Mouse (Mus musculus) thymus, postnatal 4 days (tissue): ENCODE results near the gene Vmn1r88.

Experiments used
- DNase-seq: peaks from one replicate; pipeline ENCODE4 v3.0.0; 2021

Vmn1r88 gene

DNA sequence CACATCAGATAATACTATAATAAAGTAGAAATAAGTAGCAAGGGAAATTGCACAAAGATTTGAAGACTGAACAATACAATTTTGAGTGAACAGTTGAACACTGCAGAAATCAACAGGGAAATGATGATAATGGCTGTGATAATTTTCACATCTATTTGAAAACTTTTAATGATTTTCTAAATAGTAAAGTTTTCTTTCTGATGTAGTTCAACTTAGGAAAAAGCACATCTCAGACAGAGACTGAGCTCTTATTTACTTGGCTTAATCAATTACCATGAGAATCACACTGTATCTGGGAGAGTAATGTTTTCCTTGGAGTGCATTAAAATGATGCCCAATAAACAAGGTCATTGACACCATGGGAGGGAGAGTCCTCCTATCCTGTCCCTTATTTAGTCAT is at the start of gene Vmn1r88:
Vmn1r88 (plus strand) TSS at position 301 of the 400 bp plus-strand sequence.
- DNase-seq = no peak

DNA sequence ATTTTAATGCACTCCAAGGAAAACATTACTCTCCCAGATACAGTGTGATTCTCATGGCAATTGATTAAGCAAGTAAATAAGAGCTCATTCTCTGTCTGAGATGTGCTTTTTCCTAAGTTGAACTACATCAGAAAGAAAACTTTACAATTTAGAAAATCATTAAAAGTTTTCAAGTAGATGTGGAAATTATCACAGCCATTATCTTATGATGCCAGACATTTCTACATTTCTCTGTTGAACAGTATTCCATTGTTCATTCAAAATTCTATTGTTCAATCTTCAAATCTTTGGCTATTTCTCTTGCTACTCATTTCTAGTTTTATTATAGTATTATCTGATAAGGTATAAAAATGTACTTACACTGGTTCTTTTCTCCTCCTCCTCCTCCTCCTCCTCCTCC is 39.6 kb upstream of the Vmn1r88 start, which contains the start of gene Vmn1r86:
Vmn1r86 (minus strand) TSS at position 101 of the 400 bp plus-strand sequence.
- no peak for DNase-seq

DNA sequence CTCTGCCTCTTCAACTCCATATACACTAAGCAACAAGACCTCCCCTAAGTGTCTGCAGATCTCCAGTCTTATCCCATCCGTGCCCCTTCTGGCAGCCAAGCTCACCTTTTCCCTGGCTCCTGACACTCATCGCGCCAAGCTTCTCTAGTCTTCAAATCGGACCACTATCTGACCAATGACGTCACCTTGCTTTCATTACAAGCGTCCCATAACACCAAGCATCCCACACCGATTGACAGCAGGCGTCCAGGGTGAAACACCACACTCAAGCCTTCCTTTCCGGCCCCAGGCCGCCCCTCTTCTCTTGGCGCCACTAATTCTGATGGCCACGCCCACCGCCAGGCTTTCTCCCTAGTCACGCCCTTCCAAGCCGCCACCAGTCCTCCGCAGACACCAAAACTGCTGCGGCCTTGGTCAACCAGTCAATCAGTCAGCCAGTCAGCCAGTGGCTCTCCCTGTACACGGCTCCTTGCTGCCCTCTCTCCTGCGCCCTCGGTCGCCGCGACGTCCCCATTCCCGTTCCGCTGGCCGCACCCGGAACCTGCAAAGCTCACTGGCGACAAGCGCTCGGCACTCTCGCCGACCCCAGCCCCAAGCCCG is 35.7 kb upstream of the Vmn1r88 start:
- DNase-seq = peak; percentile 14

DNA sequence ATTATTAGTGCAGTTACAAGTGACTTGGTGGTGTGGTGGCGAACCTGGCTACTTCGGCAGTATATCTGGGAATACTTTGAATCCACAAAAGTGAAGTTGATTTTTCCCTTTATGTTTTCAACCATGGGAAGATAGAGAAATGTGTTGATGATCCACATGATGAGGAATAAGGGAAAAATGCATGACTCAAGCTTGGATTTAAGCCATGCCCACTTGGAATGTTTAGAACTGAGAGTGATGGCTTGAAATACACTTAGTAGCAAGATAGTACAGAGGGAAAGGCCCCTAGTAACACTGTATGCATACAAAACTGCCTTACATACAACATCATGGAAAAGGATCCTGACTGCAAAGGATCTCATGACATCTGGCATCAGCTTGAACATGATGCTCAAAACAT is 27.5 kb upstream of the Vmn1r88 start:
- DNase-seq = no peak

DNA sequence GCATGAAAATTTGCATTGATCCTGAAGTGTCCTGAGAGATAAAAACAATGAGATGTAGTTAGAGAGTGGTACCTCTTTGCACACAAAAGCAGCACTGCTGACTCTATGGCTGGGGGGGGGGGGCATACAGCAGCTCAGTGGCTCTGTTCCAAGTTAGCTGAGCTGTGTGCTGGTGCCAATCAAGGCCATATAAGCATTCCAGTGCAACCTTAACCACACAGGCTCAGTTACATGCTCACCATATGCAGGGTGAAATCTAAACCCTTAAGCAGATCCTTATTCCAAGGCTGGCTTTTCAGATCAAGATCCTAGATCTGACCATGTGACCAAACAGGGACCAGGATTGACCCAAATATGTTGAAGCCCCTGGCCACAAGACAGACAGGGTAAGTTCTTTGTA is 22.0 kb upstream of the Vmn1r88 start:
- no peak for DNase-seq

DNA sequence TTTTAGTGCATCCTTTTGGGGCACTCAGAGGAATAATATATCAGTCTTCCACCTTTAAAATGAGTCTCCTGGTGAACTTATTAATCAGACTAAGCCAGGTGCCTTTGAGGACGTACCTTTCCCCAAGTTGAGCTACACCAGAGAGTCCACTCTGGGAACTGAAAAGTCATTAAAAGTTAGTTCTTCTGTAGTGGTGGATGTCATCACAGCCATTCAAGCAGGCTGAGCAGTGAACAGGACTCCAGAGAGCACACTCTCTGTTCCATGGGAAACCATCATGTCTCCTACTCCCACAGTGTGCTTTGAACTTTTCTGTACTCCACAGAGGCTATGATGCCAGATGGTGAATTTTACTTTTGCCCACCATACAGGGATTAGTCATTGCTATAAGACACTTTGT is 19.3 kb upstream of the Vmn1r88 start, which contains the start of gene Vmn1r87:
Vmn1r87 (minus strand) TSS at position 101 of the 400 bp plus-strand sequence.
- no peak for DNase-seq

DNA sequence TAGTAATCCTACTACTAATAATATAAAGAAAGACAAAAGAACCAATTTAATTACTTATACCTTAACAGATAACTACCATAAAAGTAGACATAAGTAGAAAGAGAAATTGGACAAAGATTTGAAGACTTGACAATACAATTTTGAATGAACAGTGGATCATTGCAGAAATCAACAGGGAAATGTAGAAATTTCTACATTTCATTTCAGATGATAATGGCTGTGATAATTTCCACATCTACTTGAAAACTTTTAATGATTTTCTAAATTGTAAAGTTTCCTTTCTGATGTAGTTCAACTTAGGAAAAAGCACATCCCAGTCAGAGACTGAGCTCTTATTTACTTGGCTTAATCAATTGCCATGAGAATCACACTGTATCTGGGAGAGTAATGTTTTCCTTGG is 53.4 kb downstream of the Vmn1r88 start, which contains the start of gene Vmn1r89:
Vmn1r89 (plus strand) TSS at position 301 of the 400 bp plus-strand sequence.
- DNase-seq = no peak
